Mouse (Mus musculus): ENCODE measurements around the gene Map1s.

DNA sequence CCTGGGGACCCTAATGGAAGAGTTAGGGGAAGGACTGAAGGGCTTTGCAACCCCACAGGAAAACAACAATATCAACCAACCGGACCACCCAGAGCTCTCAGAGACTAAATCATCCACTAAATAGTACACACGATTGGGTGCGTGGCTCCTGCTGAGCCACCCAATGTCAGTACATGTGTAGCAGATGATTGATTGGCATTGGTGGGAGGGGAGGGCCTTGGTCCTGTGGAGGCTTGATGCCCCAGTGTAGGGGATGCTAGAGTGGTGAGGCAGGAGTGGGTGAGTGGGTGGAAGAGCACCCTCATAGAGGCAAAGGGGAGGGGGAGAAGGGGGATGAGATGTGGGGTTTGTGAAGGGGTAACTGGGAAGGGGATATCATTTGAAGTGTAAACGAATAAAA, 18.4 kb downstream of the Map1s start:
- TF ChIP-seq CTCF (conservative IDR thresholded peaks at IDR 0.05; ENCODE audit: low read length) (no peak), NANOG (IDR thresholded peaks at IDR 0.05; ENCODE audit: borderline replicate concordance, low read length) (no peak)
